Mouse (Mus musculus): ENCODE measurements around the gene Sec1.

Gene Sec1

GRCm38 (mm10) chr7:45716952-45717917 lies 23.0 kb upstream of the Sec1 start:
- DNase-seq (ENCODE audit: low spot score), result no peak

DNA sequence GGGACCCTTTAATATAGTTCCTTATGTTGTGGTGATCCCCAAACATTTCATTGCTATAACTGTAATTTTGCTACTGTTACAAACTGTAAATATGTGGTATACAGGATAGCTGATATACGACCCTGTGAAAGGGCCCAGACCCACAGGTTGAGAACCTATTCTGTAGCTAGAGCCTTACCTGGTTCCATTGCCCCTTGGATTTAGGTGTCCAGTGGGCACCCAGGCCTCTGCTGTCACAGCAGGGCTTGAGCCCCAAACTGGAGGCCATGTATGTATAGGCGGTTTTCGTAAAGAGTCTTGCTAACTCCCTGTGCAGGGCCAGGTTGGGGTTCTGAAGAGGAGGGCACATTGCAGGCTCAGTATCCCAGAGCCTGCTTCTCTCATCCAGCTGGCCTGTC lies 22.3 kb upstream of the Sec1 start:
- no peak for DNase-seq (ENCODE audit: low spot score)

DNA sequence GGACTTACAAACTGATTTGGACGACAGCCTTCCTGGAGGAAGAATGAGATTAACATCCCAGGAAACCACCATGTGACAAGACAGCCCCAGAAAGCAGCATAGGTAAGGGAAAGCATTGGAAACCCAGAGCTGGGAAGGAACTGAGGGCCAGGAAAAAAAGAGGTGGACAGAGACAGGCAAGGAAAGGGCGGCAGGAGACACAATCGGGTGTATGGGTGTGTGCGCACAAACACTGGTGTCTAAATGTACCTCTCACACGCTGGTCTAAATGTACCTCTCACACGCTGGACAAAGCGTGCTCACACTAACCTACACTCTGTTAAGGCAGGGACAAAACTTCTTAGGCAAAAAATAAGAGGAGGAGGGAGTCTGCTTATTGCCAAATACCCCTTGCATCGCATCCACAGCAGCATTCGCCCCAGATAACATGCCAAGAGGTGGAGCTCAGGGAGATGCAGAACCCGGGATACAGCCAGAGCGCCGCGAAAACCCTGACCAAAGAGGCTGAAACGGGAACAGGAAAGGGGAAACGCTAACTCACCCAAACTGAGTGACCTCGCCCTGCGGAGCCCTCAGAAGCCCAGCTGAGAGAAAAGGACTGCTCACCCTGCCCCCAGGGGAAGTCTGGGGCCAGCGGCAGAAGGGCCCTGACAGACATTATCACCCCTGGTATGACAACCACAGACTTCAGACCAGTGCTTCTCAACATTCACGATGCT lies 21.7 kb upstream of the Sec1 start:
- DNase-seq (ENCODE audit: low spot score), result no peak

DNA sequence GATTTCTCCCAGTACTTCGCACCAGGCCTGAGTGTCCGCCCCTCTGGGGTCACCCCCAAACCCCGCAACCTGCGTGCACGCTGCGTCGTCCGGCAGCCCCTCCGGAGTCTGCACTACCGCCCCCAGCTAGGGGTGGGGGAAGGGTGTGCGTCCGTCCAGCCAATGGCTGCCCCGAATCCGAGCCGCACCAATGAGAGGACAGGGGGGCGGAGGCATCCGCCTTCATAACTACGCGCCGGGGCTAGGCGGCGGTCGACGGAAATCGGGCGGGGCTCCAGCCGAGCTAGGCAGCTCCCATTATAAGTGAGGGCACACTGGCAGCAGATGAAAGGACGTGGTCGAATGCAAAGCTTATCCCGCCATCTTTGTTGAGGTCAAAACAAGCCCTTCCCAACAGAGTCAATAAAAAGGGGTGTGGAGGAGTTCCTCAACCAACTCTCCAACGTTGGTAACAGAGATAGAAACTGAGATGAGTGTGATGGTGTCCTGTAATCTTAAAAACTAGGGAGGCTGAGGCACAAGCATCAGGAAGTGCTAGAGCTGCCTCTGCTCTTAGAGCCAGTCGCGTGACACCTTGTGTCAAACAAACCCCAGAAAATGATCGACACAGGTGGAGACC lies 21.0 kb upstream of the Sec1 start, which contains the start of gene Rpl18:
Rpl18 (plus strand) TSS at position 368 of the 619 bp plus-strand sequence.
- peak; percentile 95 for DNase-seq (ENCODE audit: low spot score)

DNA sequence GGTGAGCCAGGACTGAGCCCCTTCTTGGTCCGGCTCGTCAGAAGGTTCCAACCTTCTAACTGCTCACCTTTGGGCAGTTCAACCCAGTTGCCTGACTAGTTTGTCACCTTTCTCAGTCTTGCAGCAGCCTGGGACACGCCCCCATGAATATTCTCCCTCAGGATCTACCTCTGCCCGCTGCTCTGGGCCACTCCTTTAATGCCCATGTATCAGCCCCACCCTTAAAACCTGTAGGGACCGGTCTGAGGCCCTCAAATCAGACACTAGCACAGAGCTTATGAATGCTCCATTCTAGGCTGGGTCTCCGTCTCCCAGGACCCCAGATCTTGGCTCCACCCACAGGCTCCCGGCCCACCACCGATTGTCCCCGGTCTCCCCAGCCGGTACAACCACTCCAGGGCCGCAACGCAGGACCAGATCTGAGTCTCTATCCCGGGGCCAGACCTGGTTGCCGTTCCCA lies 20.5 kb upstream of the Sec1 start:
- no peak for DNase-seq (ENCODE audit: low spot score)

DNA sequence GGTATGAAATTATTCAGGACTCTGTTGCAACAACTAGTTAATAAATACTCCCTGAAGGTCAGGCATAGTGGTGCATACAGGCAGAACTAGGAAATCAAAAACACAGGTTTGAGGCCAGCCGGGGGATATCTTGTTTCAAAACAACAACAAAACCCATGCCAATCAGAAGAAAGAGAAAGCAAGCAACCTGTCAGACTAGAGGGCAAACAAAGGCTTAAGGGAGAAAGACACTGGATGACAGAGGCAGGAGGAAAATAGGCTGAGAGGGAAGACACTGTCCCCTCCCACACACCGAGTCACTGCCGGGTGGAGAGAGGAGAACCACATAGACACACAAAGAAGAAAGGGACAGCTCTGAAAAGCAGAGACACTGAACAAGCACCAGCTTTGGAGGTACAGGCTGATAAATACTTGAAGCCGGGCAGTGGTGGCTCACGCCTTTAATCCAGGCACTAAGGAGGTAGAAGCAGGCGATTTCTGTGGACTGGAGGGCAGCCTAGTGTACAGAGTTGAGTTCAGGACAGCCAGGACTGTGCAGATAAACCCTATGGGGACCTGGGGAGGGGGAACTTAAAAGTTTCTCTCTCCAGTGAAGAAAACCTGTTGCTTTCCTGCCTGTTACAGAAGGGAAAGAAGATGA lies 19.8 kb upstream of the Sec1 start:
- no peak for DNase-seq (ENCODE audit: low spot score)

- DNase-seq (ENCODE audit: low spot score), result no peak
Measured at GRCm38 (mm10) chr7:45713396-45713795, 19.2 kb upstream of the Sec1 start.

- no peak for DNase-seq (ENCODE audit: low spot score)
Measured at GRCm38 (mm10) chr7:45712022-45712757, 18.0 kb upstream of the Sec1 start.

DNA sequence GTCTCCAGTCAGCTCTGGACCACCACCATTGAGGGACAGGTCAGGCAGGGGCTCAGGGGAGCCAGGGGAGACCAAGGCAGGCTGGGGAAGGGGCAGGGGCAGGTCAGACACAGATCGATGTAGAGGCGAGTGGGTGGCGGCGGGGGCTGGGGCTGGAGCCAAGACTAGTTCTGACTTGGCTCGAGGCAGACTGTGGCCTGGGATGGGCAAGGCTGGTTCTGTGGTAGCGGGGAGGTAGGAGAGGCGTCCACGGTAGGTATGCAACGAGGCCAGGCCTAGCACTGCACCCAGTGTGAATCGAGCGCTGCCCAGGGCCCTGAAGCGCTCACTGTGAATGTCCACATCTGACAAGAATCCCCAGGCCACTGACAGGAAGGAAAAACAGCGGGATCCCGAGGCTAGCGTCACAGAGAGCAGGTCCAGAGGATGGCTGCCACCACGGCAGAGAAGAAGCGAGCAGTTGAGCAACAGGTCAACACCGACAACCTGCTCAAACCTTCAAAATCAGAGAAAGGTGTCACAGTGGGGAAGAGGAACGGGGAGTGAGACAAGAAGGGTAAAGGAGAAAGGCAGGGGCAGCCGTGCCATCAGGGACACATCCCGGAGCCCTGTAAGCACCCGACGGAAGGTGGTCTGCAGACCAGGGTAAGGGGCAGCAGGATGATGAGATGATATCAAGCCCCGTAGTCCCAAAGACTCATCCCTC lies 17.3 kb upstream of the Sec1 start:
- no peak for DNase-seq (ENCODE audit: low spot score)

GRCm38 (mm10) chr7:45710477-45711191 lies 16.4 kb upstream of the Sec1 start:
- no peak for DNase-seq (ENCODE audit: low spot score)

DNA sequence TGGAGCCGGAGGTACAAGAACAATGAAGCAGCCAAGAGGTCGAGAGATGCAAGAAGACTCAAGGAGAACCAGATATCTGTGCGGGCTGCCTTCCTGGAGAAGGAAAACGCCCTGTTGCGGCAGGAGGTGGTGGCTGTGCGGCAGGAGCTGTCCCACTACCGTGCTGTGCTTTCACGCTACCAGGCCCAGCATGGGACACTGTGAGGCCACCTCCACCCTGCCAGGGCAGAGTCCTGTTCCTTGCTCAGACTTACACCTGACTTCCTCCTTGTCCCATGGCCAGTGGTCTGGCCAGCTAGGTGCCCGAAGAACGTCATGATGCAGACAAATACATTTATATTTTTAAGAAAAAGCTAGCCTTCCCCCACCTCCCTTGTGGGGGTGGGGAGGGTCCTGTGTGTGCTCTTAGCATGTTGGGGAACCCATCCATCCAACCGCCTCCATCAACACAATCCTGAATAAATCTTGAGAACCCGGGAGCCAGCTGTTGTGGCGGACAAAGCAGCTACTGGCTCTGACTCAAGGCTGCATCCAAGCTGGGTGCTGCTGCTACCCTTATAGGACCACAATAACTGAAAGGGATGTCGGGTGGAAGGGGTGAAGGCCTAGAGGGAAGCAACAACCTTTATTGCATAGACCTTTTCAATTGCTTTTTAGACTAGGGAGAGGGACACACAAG lies 15.6 kb upstream of the Sec1 start:
- DNase-seq (ENCODE audit: low spot score), result no peak

GRCm38 (mm10) chr7:45709036-45709435 lies 14.8 kb upstream of the Sec1 start:
- DNase-seq (ENCODE audit: low spot score), result no peak

DNA sequence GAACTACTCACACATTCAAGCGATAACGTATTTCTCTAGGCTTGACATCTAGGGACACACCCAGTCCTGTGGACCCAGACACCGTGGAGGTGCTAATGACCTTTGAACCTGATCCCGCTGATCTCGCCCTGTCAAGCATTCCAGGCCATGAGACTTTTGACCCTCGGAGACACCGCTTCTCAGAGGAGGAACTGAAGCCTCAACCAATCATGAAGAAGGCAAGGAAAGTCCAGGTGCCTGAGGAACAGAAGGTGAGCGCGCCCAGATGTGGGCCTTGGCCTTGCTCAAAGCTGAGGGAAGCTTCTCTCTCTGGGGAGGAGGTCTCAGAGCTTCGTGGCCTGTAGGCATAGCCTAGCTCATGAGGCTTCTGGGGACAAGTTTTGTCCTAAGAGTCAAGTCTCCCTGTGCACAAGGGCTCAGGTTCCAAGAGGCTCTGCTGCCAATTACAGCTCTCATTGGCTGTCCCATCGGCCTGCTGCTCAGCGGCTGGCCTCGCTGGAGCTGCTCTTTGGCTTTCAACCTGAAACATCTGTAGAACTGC lies 14.1 kb upstream of the Sec1 start:
- DNase-seq (ENCODE audit: low spot score), result no peak

- DNase-seq (ENCODE audit: low spot score), result peak; percentile 86
Measured at GRCm38 (mm10) chr7:45707375-45707967, 13.3 kb upstream of the Sec1 start.

DNA sequence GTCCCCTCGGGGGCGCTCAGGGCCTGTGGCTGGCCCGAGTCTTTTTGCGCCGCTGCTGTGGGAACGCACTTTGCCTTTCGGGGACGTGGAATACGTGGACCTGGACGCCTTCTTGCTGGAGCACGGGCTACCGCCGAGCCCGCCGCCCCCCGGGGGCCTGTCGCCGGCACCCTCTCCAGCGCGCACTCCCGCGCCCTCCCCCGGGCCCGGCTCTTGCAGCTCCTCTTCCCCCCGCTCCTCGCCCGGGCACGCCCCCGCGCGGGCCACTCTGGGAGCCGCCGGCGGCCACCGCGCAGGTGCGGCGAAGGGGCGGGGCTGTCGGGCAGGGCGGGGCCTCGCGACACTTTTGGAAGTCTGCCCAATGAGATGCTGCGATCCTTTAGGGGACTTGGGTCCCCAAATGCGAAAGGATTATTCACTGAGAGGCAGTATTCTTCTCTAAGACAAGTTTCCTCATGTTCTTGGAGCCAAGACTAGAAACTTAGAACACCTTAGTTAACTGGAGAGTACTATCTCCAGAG lies 12.6 kb upstream of the Sec1 start:
- no peak for DNase-seq (ENCODE audit: low spot score)

DNA sequence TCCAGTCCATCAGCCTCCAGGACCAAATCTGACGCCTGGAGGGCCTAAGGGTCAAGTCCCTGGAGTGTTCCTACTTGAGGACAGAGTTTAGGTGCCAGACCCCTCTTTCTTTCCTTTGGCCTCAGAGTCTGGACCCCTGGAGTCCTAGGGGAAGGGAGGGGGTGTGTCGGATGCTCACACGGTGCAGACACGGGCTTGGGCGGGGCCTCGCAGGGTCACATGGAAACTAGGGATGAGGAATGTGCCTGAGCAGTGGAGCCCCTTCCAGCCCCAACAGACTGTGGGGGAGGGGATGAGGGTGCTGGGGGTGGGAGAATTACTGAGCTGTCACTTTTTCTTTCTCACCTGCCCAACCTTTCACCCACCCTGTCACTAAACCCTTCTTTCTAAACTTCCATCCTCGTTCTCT lies 11.7 kb upstream of the Sec1 start:
- no peak for DNase-seq (ENCODE audit: low spot score)

- no peak for DNase-seq (ENCODE audit: low spot score)
Measured at GRCm38 (mm10) chr7:45705443-45705864, 11.3 kb upstream of the Sec1 start.

DNA sequence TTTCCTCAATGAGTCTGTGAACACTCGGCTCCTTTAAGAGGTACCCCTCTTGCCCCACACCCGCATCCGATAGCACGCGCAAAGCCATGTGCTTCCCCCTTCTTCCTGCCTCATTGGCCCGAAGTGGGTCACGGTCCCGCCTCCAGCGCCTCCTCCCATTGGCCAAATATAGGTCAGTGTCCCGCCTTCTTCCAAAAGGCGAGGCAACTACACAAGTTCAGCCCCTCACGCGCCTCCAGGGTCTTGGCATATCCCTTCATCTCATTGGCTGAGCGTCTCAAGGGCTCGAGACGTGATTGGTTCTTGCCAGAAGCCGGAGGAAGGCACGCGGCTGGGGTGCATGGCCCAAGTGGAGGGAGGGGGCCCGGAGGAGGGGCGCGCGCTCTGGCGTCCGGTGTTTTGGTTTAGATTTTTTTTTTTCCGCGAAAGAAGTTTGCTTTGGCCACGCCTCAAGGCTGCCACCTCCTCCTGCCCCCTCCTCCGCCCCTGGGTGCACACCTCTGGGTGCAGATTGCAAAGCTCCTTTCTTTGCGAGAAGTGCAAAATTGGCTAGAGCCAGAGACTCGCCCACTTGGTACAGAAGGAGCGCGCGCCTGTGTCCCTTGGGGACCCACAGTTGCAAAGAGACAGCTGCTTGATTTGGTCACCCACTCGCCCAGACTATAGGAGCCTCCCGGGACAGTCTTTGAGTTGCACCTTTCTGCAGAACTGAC lies 10.7 kb upstream of the Sec1 start, which contains the start of gene Dbp:
Dbp (plus strand) TSS at position 359 of the 713 bp plus-strand sequence.
- peak; percentile 99 for DNase-seq (ENCODE audit: low spot score)

Data from layer of hippocampus, adult 9-10 months (tissue).